Mouse (Mus musculus) retina, embryonic 14.5 days (tissue): Measurements from ENCODE around the gene Opa1.

Experiments
- DNase-seq: peaks from one replicate; pipeline ENCODE4 v3.0.0-alpha.2; 2015; ENCODE audit warnings: low spot score

Opa1 gene

GRCm38 (mm10) chr16:29579167-29579786, at the start of gene Opa1:
Gene Opa1 (plus strand): TSS chr16:29579334.
- peak; percentile 98 for DNase-seq

- DNase-seq: no peak
Observed at GRCm38 (mm10) chr16:29533641-29534040, 45.5 kb upstream of the Opa1 start.

- no peak for DNase-seq
Observed at GRCm38 (mm10) chr16:29535866-29536265, 43.3 kb upstream of the Opa1 start.

GRCm38 (mm10) chr16:29536411-29537204, 42.5 kb upstream of the Opa1 start:
- peak; percentile 28 for DNase-seq

GRCm38 (mm10) chr16:29539906-29540305, 39.2 kb upstream of the Opa1 start:
- no peak for DNase-seq

- no peak for DNase-seq
Observed at GRCm38 (mm10) chr16:29541261-29541683, 37.9 kb upstream of the Opa1 start.

- DNase-seq: no peak
Observed at GRCm38 (mm10) chr16:29544829-29545228, 34.3 kb upstream of the Opa1 start, which contains the start of gene Atp13a4. Gene Atp13a4 (minus strand): TSS chr16:29544864.

- DNase-seq: no peak
Observed at GRCm38 (mm10) chr16:29559667-29560066, 19.5 kb upstream of the Opa1 start.

GRCm38 (mm10) chr16:29560454-29560853, 18.7 kb upstream of the Opa1 start:
- DNase-seq: no peak

- peak; percentile 93 for DNase-seq
Observed at GRCm38 (mm10) chr16:29560869-29561268, 18.3 kb upstream of the Opa1 start.

- DNase-seq: no peak
Observed at GRCm38 (mm10) chr16:29574013-29574412, 5.1 kb upstream of the Opa1 start.

- peak; percentile 72 for DNase-seq
Observed at GRCm38 (mm10) chr16:29575620-29576019, 3.5 kb upstream of the Opa1 start.

- DNase-seq: no peak
Observed at GRCm38 (mm10) chr16:29579787-29580176, 648 bp downstream of the Opa1 start.

GRCm38 (mm10) chr16:29592171-29592570, 13.0 kb downstream of the Opa1 start:
- no peak for DNase-seq

- no peak for DNase-seq
Observed at GRCm38 (mm10) chr16:29597122-29597521, 18.0 kb downstream of the Opa1 start.

- no peak for DNase-seq
Observed at GRCm38 (mm10) chr16:29605546-29605945, 26.4 kb downstream of the Opa1 start.

- no peak for DNase-seq
Observed at GRCm38 (mm10) chr16:29607131-29607530, 28.0 kb downstream of the Opa1 start.

GRCm38 (mm10) chr16:29614762-29615161, 35.6 kb downstream of the Opa1 start:
- no peak for DNase-seq

GRCm38 (mm10) chr16:29629053-29629452, 49.9 kb downstream of the Opa1 start:
- peak; percentile 84 for DNase-seq

GRCm38 (mm10) chr16:29635780-29636179, 56.6 kb downstream of the Opa1 start:
- DNase-seq: peak; percentile 66

- peak; percentile 64 for DNase-seq
Observed at GRCm38 (mm10) chr16:29642376-29642775, 63.2 kb downstream of the Opa1 start.

- no peak for DNase-seq
Observed at GRCm38 (mm10) chr16:29644871-29645270, 65.7 kb downstream of the Opa1 start.

GRCm38 (mm10) chr16:29646202-29646601, 67.1 kb downstream of the Opa1 start:
- no peak for DNase-seq
